ENCODE assay signal across 26 mouse cellular contexts in genomic region chr12:46666706-46667105, GRCm38 (mm10).
DNase-seq lines count a peak whose midpoint lies in the region; ATAC-seq and TF ChIP-seq lines count a peak whose summit lies in the region.
"Had no signal": no experiment of that assay in that cellular context is flagged by ENCODE, and none has a peak within 500 bp of the region (broad histone marks: within the 10 kb centered on the region; RNA-seq: fewer than 3 reads in every experiment).

No protein-coding gene starts in this region.

- no peak overlapping the region for H3K4me3 ChIP-seq in forebrain, postnatal 0 days (ENCODE audit: low read depth, low read length)
- no peak overlapping the region for H3K4me3 ChIP-seq in forebrain, embryonic 10.5 days
- no peak overlapping the region for H3K4me3 ChIP-seq in midbrain, postnatal 0 days (ENCODE audit: low read depth, low read length)
- H3K4me3 ChIP-seq in midbrain, embryonic 10.5 days = no peak overlapping the region
- no peak overlapping the region for H3K4me3 ChIP-seq in heart, embryonic 11.5 days (ENCODE audit: low read depth, low read length)
- H3K4me3 ChIP-seq: embryonic facial prominence, embryonic 12.5 days; forebrain, embryonic 12.5 days; heart, embryonic 12.5 days; hindbrain, embryonic 10.5 days; left cerebral cortex, adult 2 months; limb, embryonic 10.5 days had no signal

- TF ChIP-seq CTCF in forebrain, postnatal 0 days (IDR thresholded peaks at IDR 0.05; ENCODE audit: low read depth) = no peak
- no peak for TF ChIP-seq CTCF in midbrain, postnatal 0 days (IDR thresholded peaks at IDR 0.05)

- H3K9ac ChIP-seq in forebrain, postnatal 0 days = no peak overlapping the region
- no peak overlapping the region for H3K9ac ChIP-seq in midbrain, postnatal 0 days (replicated peaks; ENCODE audit: low read length, poor library complexity, severe bottlenecking)
- no peak overlapping the region for H3K9ac ChIP-seq in heart, embryonic 11.5 days (ENCODE audit: low read depth, low read length)
- H3K9ac ChIP-seq: embryonic facial prominence, embryonic 12.5 days; forebrain, embryonic 12.5 days; heart, embryonic 12.5 days had no signal

- no peaks in the 10 kb centered on the region for H3K27me3 ChIP-seq in forebrain, postnatal 0 days (ENCODE audit: insufficient read depth, low read length)
- H3K27me3 ChIP-seq in forebrain, embryonic 10.5 days (ENCODE audit: poor library complexity, severe bottlenecking) = no peaks in the 10 kb centered on the region
- H3K27me3 ChIP-seq in midbrain, postnatal 0 days (ENCODE audit: insufficient read depth, low read length) = no peaks in the 10 kb centered on the region
- H3K27me3 ChIP-seq in midbrain, embryonic 10.5 days (ENCODE audit: low read depth, poor library complexity, severe bottlenecking) = no peaks in the 10 kb centered on the region
- no peaks in the 10 kb centered on the region for H3K27me3 ChIP-seq in heart, embryonic 11.5 days (ENCODE audit: control insufficient read depth, insufficient read depth, low read length)
- H3K27me3 ChIP-seq: embryonic facial prominence, embryonic 12.5 days; forebrain, embryonic 12.5 days; heart, embryonic 12.5 days had no signal

- WGBS in forebrain, postnatal 0 days = 57% methylated on average over 2 of the region's 2 CpGs
- WGBS in forebrain, embryonic 10.5 days = 68% methylated on average over 2 of the region's 2 CpGs
- WGBS in midbrain, postnatal 0 days = 40% methylated on average over 2 of the region's 2 CpGs
- 62% methylated on average over 2 of the region's 2 CpGs for WGBS in midbrain, embryonic 10.5 days
- WGBS in heart, embryonic 11.5 days (ENCODE audit: insufficient replicate concordance) = 43% methylated on average over 2 of the region's 2 CpGs

- no peaks in the 10 kb centered on the region for H3K36me3 ChIP-seq in forebrain, postnatal 0 days (ENCODE audit: insufficient read depth)
- H3K36me3 ChIP-seq in forebrain, embryonic 10.5 days (replicated peaks) = no peaks in the 10 kb centered on the region
- no peaks in the 10 kb centered on the region for H3K36me3 ChIP-seq in midbrain, postnatal 0 days (ENCODE audit: insufficient read depth, low read length)
- no peaks in the 10 kb centered on the region for H3K36me3 ChIP-seq in midbrain, embryonic 10.5 days
- no peaks in the 10 kb centered on the region for H3K36me3 ChIP-seq in heart, embryonic 11.5 days (ENCODE audit: control insufficient read depth, insufficient read depth, low read length)
- H3K36me3 ChIP-seq: embryonic facial prominence, embryonic 12.5 days; forebrain, embryonic 12.5 days; heart, embryonic 12.5 days; hindbrain, embryonic 10.5 days; limb, embryonic 10.5 days had no signal

- no peaks in the 10 kb centered on the region for H3K4me1 ChIP-seq in forebrain, postnatal 0 days (ENCODE audit: insufficient read depth)
- H3K4me1 ChIP-seq in forebrain, embryonic 10.5 days = no peaks in the 10 kb centered on the region
- H3K4me1 ChIP-seq in midbrain, postnatal 0 days (ENCODE audit: insufficient read depth, low read length) = no peaks in the 10 kb centered on the region
- H3K4me1 ChIP-seq in midbrain, embryonic 10.5 days = no peaks in the 10 kb centered on the region
- no peaks in the 10 kb centered on the region for H3K4me1 ChIP-seq in heart, embryonic 11.5 days (ENCODE audit: control insufficient read depth, insufficient read depth, low read length)
- H3K4me1 ChIP-seq: embryonic facial prominence, embryonic 12.5 days; forebrain, embryonic 12.5 days; heart, embryonic 12.5 days; hindbrain, embryonic 10.5 days; limb, embryonic 10.5 days had no signal

- peak; percentile 44 for DNase-seq in forebrain, postnatal 0 days
- no peak for DNase-seq in forebrain, embryonic 10.5 days (ENCODE audit: extremely low spot score, low spot score)
- peak; percentile 50 for DNase-seq in midbrain, postnatal 0 days (ENCODE audit: low spot score)
- DNase-seq in midbrain, embryonic 10.5 days (ENCODE audit: low spot score) = no peak
- peak; percentile 44 for DNase-seq in cerebellum, adult 8-10 months
- peak; percentile 59 to 68 for DNase-seq in cerebellum, postnatal 36 days
- DNase-seq in lung, postnatal 10 days = no peak
- DNase-seq: adrenal gland, postnatal 25 days; gastrocnemius, postnatal 10 days; heart, adult 11 months; heart, postnatal 10 days; kidney, adult 2 months; liver; retina, postnatal 1 day; right cerebral cortex, postnatal 4 days; thymus, postnatal 25 days had no signal

- H3K4me2 ChIP-seq in forebrain, postnatal 0 days (ENCODE audit: low read depth) = no peak overlapping the region
- H3K4me2 ChIP-seq in midbrain, postnatal 0 days (ENCODE audit: low read depth, low read length, poor library complexity, severe bottlenecking) = no peak overlapping the region
- H3K4me2 ChIP-seq in heart, embryonic 11.5 days = no peak overlapping the region
- H3K4me2 ChIP-seq: embryonic facial prominence, embryonic 12.5 days; forebrain, embryonic 12.5 days; heart, embryonic 12.5 days had no signal

- no peak overlapping the region for H3K27ac ChIP-seq in forebrain, postnatal 0 days (ENCODE audit: low read depth, low read length)
- no peak overlapping the region for H3K27ac ChIP-seq in forebrain, embryonic 10.5 days
- no peak overlapping the region for H3K27ac ChIP-seq in midbrain, postnatal 0 days (ENCODE audit: low read depth, low read length)
- H3K27ac ChIP-seq in midbrain, embryonic 10.5 days (replicated peaks) = no peak overlapping the region
- no peak overlapping the region for H3K27ac ChIP-seq in heart, embryonic 11.5 days (ENCODE audit: low read depth, low read length)
- H3K27ac ChIP-seq: embryonic facial prominence, embryonic 12.5 days; forebrain, embryonic 12.5 days; hindbrain, embryonic 10.5 days; kidney, postnatal 0 days; left cerebral cortex, adult 2 months; limb, embryonic 10.5 days; macrophage had no signal

- peak; percentile 51 for ATAC-seq in forebrain, postnatal 0 days
- ATAC-seq in midbrain, postnatal 0 days (ENCODE audit: low FRiP score) = no peak
- ATAC-seq in heart, embryonic 11.5 days (replicated peaks; ENCODE audit: insufficient number of reproducible peaks, low FRiP score, low TSS enrichment) = no peak
- ATAC-seq: inflammation-experienced regulatory T-cells, adult 6 months had no signal

- no peaks in the 10 kb centered on the region for H3K9me3 ChIP-seq in forebrain, postnatal 0 days (ENCODE audit: low read length)
- no peaks in the 10 kb centered on the region for H3K9me3 ChIP-seq in forebrain, embryonic 10.5 days
- no peaks in the 10 kb centered on the region for H3K9me3 ChIP-seq in midbrain, postnatal 0 days (ENCODE audit: low read length)
- no peaks in the 10 kb centered on the region for H3K9me3 ChIP-seq in midbrain, embryonic 10.5 days (replicated peaks)
- no peaks in the 10 kb centered on the region for H3K9me3 ChIP-seq in heart, embryonic 11.5 days (replicated peaks; ENCODE audit: control insufficient read depth, low read length)
- H3K9me3 ChIP-seq: embryonic facial prominence, embryonic 12.5 days; forebrain, embryonic 12.5 days; heart, embryonic 12.5 days; hindbrain, embryonic 10.5 days; limb, embryonic 10.5 days had no signal

Comparison
In these comparisons a context has a peak if more than half of its experiments do, and no peak if none do; other contexts are left out.
1. DNase-seq: peak in forebrain, postnatal 0 days (single experiment), midbrain, postnatal 0 days (single experiment), cerebellum, adult 8-10 months (single experiment) and cerebellum, postnatal 36 days (2 of 2); none in forebrain, embryonic 10.5 days (single experiment), midbrain, embryonic 10.5 days (single experiment) and lung, postnatal 10 days (single experiment).